Comparison of ENCODE assay signal across 8 mouse cellular contexts in the genomic region with DNA sequence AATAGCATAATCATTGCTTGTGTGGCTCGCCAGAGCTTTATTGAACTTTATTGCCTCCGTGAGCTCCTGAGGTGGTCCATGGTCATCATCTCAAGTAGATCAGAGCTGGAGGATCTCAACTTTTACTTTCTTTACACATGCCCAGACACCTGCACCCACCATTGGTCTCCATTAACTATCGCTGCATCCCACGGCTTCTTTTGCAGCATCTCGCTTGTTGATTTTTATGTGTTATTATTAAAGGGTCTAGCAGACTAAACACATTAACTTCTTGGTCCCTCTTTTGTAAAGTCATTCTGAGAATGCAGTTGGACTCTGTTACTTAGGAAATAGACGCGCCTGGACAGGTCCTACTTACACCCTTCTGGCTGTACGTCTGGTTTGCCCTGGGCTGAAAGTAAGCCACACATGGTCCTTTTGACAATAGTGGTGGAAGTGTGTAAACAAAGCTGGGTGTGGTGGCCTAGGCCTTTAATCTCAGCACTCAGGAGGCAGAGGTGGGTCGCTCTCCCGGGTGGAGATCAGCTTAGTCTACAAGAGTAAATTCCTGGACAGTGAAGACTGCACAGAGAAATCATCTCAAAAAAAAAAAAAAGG. TPM values are rescaled to one million over a fixed set of nuclear protein-coding genes. Genes with fewer than 3 reads are reported as not detected.
DNase-seq lines count a peak whose midpoint lies in the region; ATAC-seq lines count a peak whose summit lies in the region.

No protein-coding gene starts in this region.

- no peak overlapping the region for H3K9ac ChIP-seq in lung, embryonic 15.5 days
- no peak overlapping the region for H3K9ac ChIP-seq in intestine, embryonic 16.5 days (ENCODE audit: low read depth, low read length)
- no peak overlapping the region for H3K9ac ChIP-seq in neural tube, embryonic 15.5 days (replicated peaks)

- peaks cover 6% of the 10 kb centered on the region for H3K4me1 ChIP-seq in lung, embryonic 15.5 days
- peaks cover 13% of the 10 kb centered on the region for H3K4me1 ChIP-seq in forebrain, embryonic 10.5 days
- peaks cover 5% of the 10 kb centered on the region; the same call in 1 of the 2 replicates for H3K4me1 ChIP-seq in intestine, embryonic 16.5 days (ENCODE audit: control insufficient read depth, insufficient read depth, low read length)
- peaks cover 26% of the 10 kb centered on the region for H3K4me1 ChIP-seq in neural tube, embryonic 15.5 days

- H3K27me3 ChIP-seq in lung, embryonic 15.5 days = no peaks in the 10 kb centered on the region
- no peaks in the 10 kb centered on the region for H3K27me3 ChIP-seq in forebrain, embryonic 10.5 days (ENCODE audit: poor library complexity, severe bottlenecking)
- H3K27me3 ChIP-seq in intestine, embryonic 16.5 days (replicated peaks; ENCODE audit: control insufficient read depth, insufficient read depth, low read length) = no peaks in the 10 kb centered on the region
- H3K27me3 ChIP-seq in neural tube, embryonic 15.5 days (replicated peaks) = no peaks in the 10 kb centered on the region

- DNase-seq in lung, postnatal 10 days = no peak
- DNase-seq in forebrain, embryonic 10.5 days (ENCODE audit: extremely low spot score, low spot score) = no peak
- no peak for DNase-seq in right cerebral cortex, postnatal 14 days
- DNase-seq in right cerebral cortex, postnatal 10 days (ENCODE audit: low spot score in 2 of 2) = no peak

- 0 out of 2 replicates have a peak, but pooled peaks cover 7% of the 10 kb centered on the region for H3K36me3 ChIP-seq in lung, embryonic 15.5 days
- peaks cover 13% of the 10 kb centered on the region for H3K36me3 ChIP-seq in forebrain, embryonic 10.5 days (replicated peaks)
- no peaks in the 10 kb centered on the region for H3K36me3 ChIP-seq in intestine, embryonic 16.5 days (ENCODE audit: control insufficient read depth, insufficient read depth, low read length)
- H3K36me3 ChIP-seq in neural tube, embryonic 15.5 days = peaks cover 2% of the 10 kb centered on the region; the same call in 1 of the 2 replicates

- no peaks in the 10 kb centered on the region for H3K9me3 ChIP-seq in lung, embryonic 15.5 days
- no peaks in the 10 kb centered on the region for H3K9me3 ChIP-seq in forebrain, embryonic 10.5 days
- no peaks in the 10 kb centered on the region for H3K9me3 ChIP-seq in intestine, embryonic 16.5 days (ENCODE audit: control insufficient read depth, low read length)
- no peaks in the 10 kb centered on the region for H3K9me3 ChIP-seq in neural tube, embryonic 15.5 days (replicated peaks)

- H3K27ac ChIP-seq in lung, embryonic 15.5 days = peak overlapping the region; percentile 91
- peak overlapping the region; percentile 98 for H3K27ac ChIP-seq in forebrain, embryonic 10.5 days
- peak overlapping the region; percentile 3; the same call in 1 of the 2 replicates for H3K27ac ChIP-seq in intestine, embryonic 16.5 days (ENCODE audit: low read length)
- peak overlapping the region; percentile 98 for H3K27ac ChIP-seq in neural tube, embryonic 15.5 days (replicated peaks)

- H3K4me3 ChIP-seq in lung, embryonic 15.5 days = peak overlapping the region; percentile 83
- H3K4me3 ChIP-seq in forebrain, embryonic 10.5 days = peak overlapping the region; percentile 98
- peak overlapping the region; percentile 96 for H3K4me3 ChIP-seq in intestine, embryonic 16.5 days (ENCODE audit: low read length)
- H3K4me3 ChIP-seq in neural tube, embryonic 15.5 days (replicated peaks) = peak overlapping the region; percentile 69

- no peak for ATAC-seq in lung, embryonic 15.5 days (ENCODE audit: borderline replicate concordance, extremely low read depth, low FRiP score, low TSS enrichment)
- no peak for ATAC-seq in intestine, embryonic 16.5 days
- no peak for ATAC-seq in neural tube, embryonic 15.5 days (ENCODE audit: low FRiP score)
- ATAC-seq in inflammation-experienced regulatory T-cells, adult 6 months = no peak

- peak overlapping the region; percentile 52 for H3K4me2 ChIP-seq in lung, embryonic 15.5 days
- peak overlapping the region; percentile 53 for H3K4me2 ChIP-seq in intestine, embryonic 16.5 days (ENCODE audit: low read depth, low read length)
- H3K4me2 ChIP-seq in neural tube, embryonic 15.5 days = peak overlapping the region; percentile 58

- 77% methylated on average over 10 of the region's 10 CpGs for WGBS in lung, embryonic 15.5 days
- 94% methylated on average over 10 of the region's 10 CpGs for WGBS in forebrain, embryonic 10.5 days
- 81% methylated on average over 10 of the region's 10 CpGs for WGBS in intestine, embryonic 16.5 days
- 93% methylated on average over 10 of the region's 10 CpGs for WGBS in neural tube, embryonic 15.5 days

RNA-seq across cellular contexts. Expression of gene Sbno1, which starts 0.8 kb away (rescaled TPM):
- 74.7 and 80.3 TPM in 2 replicates for polyA plus RNA-seq in lung, embryonic 15.5 days (2015; fragmentation: Nextera tagmentation; extraction: Ambion mirVana)
- polyA plus RNA-seq in forebrain, embryonic 10.5 days (2016; fragmentation: Nextera tagmentation; extraction: Ambion mirVana) = 85.7 and 88.3 TPM in 2 replicates
- polyA plus RNA-seq in intestine, embryonic 16.5 days (2015; fragmentation: Nextera tagmentation; extraction: Ambion mirVana) = 78.6 and 83.7 TPM in 2 replicates
- polyA plus RNA-seq in neural tube, embryonic 15.5 days (2015; fragmentation: Nextera tagmentation; extraction: Ambion mirVana) = 85.9 and 87.2 TPM in 2 replicates
- 100 to 1,000 TPM; 127 to 199 (median 163) TPM for polyA plus RNA-seq in inflammation-experienced regulatory T-cells, adult 6 months (2017; shearing (Covaris generic))

RNA-seq across cellular contexts. Expression of gene Kmt5a, which starts 13.2 kb away (rescaled TPM):
- 59.8 and 61.3 TPM in 2 replicates for polyA plus RNA-seq in lung, embryonic 15.5 days (2015; fragmentation: Nextera tagmentation; extraction: Ambion mirVana)
- polyA plus RNA-seq in forebrain, embryonic 10.5 days (2016; fragmentation: Nextera tagmentation; extraction: Ambion mirVana) = 41.0 and 41.6 TPM in 2 replicates
- polyA plus RNA-seq in intestine, embryonic 16.5 days (2015; fragmentation: Nextera tagmentation; extraction: Ambion mirVana) = 50.6 and 54.3 TPM in 2 replicates
- polyA plus RNA-seq in neural tube, embryonic 15.5 days (2015; fragmentation: Nextera tagmentation; extraction: Ambion mirVana) = 29.3 and 30.8 TPM in 2 replicates
- 10 to 100 TPM; 19.3 to 33.6 (median 23.2) TPM for polyA plus RNA-seq in inflammation-experienced regulatory T-cells, adult 6 months (2017; shearing (Covaris generic))

RNA-seq across cellular contexts. Expression of gene Rilpl2, which starts 51.6 kb away (rescaled TPM):
- 31.4 and 31.7 TPM in 2 replicates for polyA plus RNA-seq in lung, embryonic 15.5 days (2015; fragmentation: Nextera tagmentation; extraction: Ambion mirVana)
- polyA plus RNA-seq in forebrain, embryonic 10.5 days (2016; fragmentation: Nextera tagmentation; extraction: Ambion mirVana) = 22.7 and 24.2 TPM in 2 replicates
- polyA plus RNA-seq in intestine, embryonic 16.5 days (2015; fragmentation: Nextera tagmentation; extraction: Ambion mirVana) = 55.1 and 55.4 TPM in 2 replicates
- polyA plus RNA-seq in neural tube, embryonic 15.5 days (2015; fragmentation: Nextera tagmentation; extraction: Ambion mirVana) = 27.5 and 32.0 TPM in 2 replicates
- 10 to 100 TPM; 56.2 to 88.3 (median 67.1) TPM for polyA plus RNA-seq in inflammation-experienced regulatory T-cells, adult 6 months (2017; shearing (Covaris generic))

RNA-seq across cellular contexts. Expression of gene Snrnp35, which starts 56.4 kb away (rescaled TPM):
- 25.3 and 26.5 TPM in 2 replicates for polyA plus RNA-seq in lung, embryonic 15.5 days (2015; fragmentation: Nextera tagmentation; extraction: Ambion mirVana)
- 35.8 and 37.2 TPM in 2 replicates for polyA plus RNA-seq in forebrain, embryonic 10.5 days (2016; fragmentation: Nextera tagmentation; extraction: Ambion mirVana)
- 20.1 and 20.9 TPM in 2 replicates for polyA plus RNA-seq in intestine, embryonic 16.5 days (2015; fragmentation: Nextera tagmentation; extraction: Ambion mirVana)
- polyA plus RNA-seq in neural tube, embryonic 15.5 days (2015; fragmentation: Nextera tagmentation; extraction: Ambion mirVana) = 20.7 and 22.2 TPM in 2 replicates
- polyA plus RNA-seq in inflammation-experienced regulatory T-cells, adult 6 months (2017; shearing (Covaris generic)) = 10 to 100 TPM in 1 of 3 experiments, 1 to 10 TPM in 2; 6.5 to 12.1 (median 9.7) TPM

Comparison
In these comparisons a context has a peak if more than half of its experiments do, and no peak if none do; other contexts are left out.
1. H3K27ac ChIP-seq: peak in every context shown above with its lines; median percentile 98 in forebrain, embryonic 10.5 days; 98 in neural tube, embryonic 15.5 days; 91 in lung, embryonic 15.5 days; 3 in intestine, embryonic 16.5 days.